Mouse (Mus musculus) stomach, postnatal 0 days (tissue): ENCODE measurements at regions not wholly inside any gene's neighbourhood (a gene's known extent, or its start where the extent isn't known, plus 50 kb on each side); places are given as distances from the start of the nearest gene placed in this dataset.

Experiments used
- ATAC-seq: fragments of 200-750 bp; cut with Nextera tagmentation; 2 replicates; pipeline ENCODE4 v1.8.0; 2017; ENCODE audit not compliant: low FRiP score, low TSS enrichment
- DNase-seq: peaks from one replicate; pipeline ENCODE4 v3.0.0-alpha.2; 2016; ENCODE audit warnings: low spot score
- H3K27ac ChIP-seq: fragments of 300-500 bp; sonication (generic); replicated peaks from 2 replicates; pipeline ENCODE4 v1.5.1; 2014; ENCODE audit warnings: mild to moderate bottlenecking, control low read depth
- H3K27me3 ChIP-seq: fragments of 300-500 bp; sonication (generic); 2 replicates; pipeline ENCODE4 v1.6.1; 2014; ENCODE audit warnings: low read length; ENCODE audit not compliant: control insufficient read depth, insufficient read depth
- H3K36me3 ChIP-seq: fragments of 300-500 bp; sonication (generic); 2 replicates; pipeline ENCODE4 v1.6.1; 2014; ENCODE audit warnings: low read length, mixed read lengths; ENCODE audit not compliant: control insufficient read depth, insufficient read depth
- H3K4me1 ChIP-seq: fragments of 300-500 bp; sonication (generic); replicated peaks from 2 replicates; pipeline ENCODE4 v1.6.1; 2014; ENCODE audit warnings: antibody characterized with exemption; ENCODE audit not compliant: control insufficient read depth, insufficient read depth
- H3K4me2 ChIP-seq: fragments of 300-500 bp; sonication (generic); replicated peaks from 2 replicates; pipeline ENCODE4 v1.6.1; 2014; ENCODE audit warnings: low read depth, mild to moderate bottlenecking, control low read depth, moderate library complexity
- H3K4me3 ChIP-seq: fragments of 300-500 bp; sonication (generic); 2 replicates; pipeline ENCODE4 v1.5.1; 2014; ENCODE audit warnings: low read depth, low read length, control low read depth
- H3K9ac ChIP-seq: fragments of 300-500 bp; sonication (generic); 2 replicates; pipeline ENCODE4 v1.6.1; 2014; ENCODE audit warnings: mild to moderate bottlenecking, low read length, control low read depth, mixed read lengths
- H3K9me3 ChIP-seq: fragments of 300-500 bp; sonication (generic); 2 replicates; pipeline ENCODE4 v1.6.1; 2016; ENCODE audit warnings: low read length; ENCODE audit not compliant: control insufficient read depth
- CTCF ChIP-seq: IDR thresholded peaks from 2 replicates; pipeline ENCODE4 v1.5.1; 2016; ENCODE audit warnings: antibody characterized with exemption, low read depth, mild to moderate bottlenecking, moderate library complexity
- EP300 ChIP-seq: optimal IDR thresholded peaks from 2 replicates; pipeline ENCODE3; 2016; ENCODE audit warnings: antibody characterized with exemption
- WGBS: fragments of 180-500 bp; shearing (Covaris S2); extraction: QIAGEN DNeasy Blood & Tissue Kit; methylation state at CpG from one replicate; pipeline ENCODE4 v1.1.7; 2014; 5-methylcytosine and 5-hydroxymethylcytosine counted together

GRCm38 (mm10) chr11:51911481-51911880 is 54.0 kb upstream of the Jade2 start:
- H3K9ac ChIP-seq: no peak overlapping the region
- no peaks in the 10 kb centered on the region for H3K9me3 ChIP-seq
- H3K4me3 ChIP-seq: no peak overlapping the region
- no peaks in the 10 kb centered on the region for H3K27me3 ChIP-seq
- no peaks in the 10 kb centered on the region for H3K36me3 ChIP-seq
- no peak for ATAC-seq
- no peaks in the 10 kb centered on the region for H3K4me1 ChIP-seq
- WGBS: 46% methylated on average over 3 of the region's 3 CpGs
- DNase-seq: no peak
- H3K27ac ChIP-seq: no peak overlapping the region
- TF ChIP-seq CTCF: no peak
- TF ChIP-seq EP300: no peak
- H3K4me2 ChIP-seq: no peak overlapping the region

DNA sequence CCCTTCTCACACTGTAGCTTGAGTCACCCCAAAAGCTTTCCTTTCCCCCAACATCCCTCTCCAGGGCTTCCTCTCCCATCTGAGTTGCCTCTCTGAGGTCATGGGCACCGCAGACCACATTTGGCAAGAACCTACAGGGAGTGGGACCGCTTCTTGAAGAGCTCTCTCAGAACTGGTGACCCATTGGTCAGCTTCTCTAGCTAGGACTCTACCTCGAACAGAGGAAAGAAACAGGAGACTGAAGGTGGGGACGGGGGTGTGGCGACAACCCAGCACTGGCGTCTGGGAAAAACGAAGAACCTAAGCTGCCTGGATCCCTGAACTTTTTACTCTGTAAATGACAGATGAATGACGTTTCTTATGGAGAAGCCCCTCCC is 51.8 kb upstream of the Cdkn2aipnl start:
- 6% methylated on average over 8 of the region's 8 CpGs for WGBS
- H3K4me2 ChIP-seq: peak overlapping the region; percentile 70
- H3K9ac ChIP-seq: peak overlapping the region; percentile 18; the same call in 1 of the 2 replicates
- H3K27me3 ChIP-seq: no peaks in the 10 kb centered on the region
- H3K4me1 ChIP-seq: no peaks in the 10 kb centered on the region
- H3K27ac ChIP-seq: peak overlapping the region; percentile 95
- TF ChIP-seq EP300 (no peak), CTCF (no peak)
- H3K9me3 ChIP-seq: no peaks in the 10 kb centered on the region
- DNase-seq (no peak), ATAC-seq (peak; percentile 45; the same call in 1 of the 2 replicates)
- peak overlapping the region; percentile 32; the same call in 1 of the 2 replicates for H3K4me3 ChIP-seq
- H3K36me3 ChIP-seq: no peaks in the 10 kb centered on the region

DNA sequence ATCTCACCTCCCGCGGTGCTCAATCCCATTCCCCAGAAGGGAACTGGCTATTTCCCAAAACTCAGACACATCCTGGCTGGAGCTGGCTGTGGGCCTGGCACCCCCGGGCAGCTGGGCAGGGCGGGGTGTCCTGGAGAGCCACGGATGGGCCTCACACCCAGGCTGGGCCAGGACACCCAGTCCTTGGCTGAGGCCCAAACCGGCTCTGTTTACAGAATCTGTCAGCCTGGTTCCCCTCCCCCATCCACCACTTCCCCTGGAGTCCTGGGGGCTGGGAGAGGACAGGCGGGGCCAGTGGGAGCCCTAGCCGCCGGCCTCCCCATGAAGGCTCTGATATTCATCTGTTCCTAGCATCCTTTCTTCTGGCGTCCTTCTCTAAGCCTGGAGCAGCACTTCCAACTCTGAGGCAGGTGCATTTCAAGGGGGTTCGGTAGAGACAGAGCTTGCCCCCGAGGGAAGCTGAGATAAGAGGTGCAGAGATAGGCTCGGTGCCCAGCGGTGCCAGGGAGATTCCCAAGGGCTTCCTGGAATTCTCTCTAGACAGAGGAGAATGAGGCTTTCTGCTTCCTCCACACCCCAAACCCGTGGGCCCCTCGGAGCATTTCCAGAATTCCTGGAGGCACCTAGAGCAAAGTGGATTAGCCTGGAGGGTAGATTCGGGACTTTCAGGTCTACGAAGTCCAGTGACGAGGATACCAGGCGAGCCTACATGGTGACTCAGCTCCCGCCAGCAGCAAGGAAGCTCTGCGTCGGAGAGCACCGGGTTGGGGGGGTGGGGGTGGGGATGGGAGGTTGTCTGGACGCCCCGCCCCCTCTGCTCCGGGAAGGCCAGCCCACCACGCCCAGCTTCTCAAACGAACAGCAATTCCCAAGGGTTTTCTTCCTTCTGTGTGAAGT is 51.2 kb upstream of the Cdkn2aipnl start:
- ATAC-seq: peak; percentile 93
- Histone ChIP-seq H3K27me3 (no peaks in the 10 kb centered on the region), H3K9ac (peak overlapping the region; percentile 61), H3K4me2 (peak overlapping the region; percentile 70), H3K4me1 (no peaks in the 10 kb centered on the region), H3K4me3 (peak overlapping the region; percentile 32), H3K27ac (peak overlapping the region; percentile 95), H3K9me3 (no peaks in the 10 kb centered on the region), H3K36me3 (no peaks in the 10 kb centered on the region)
- peak; percentile 95 for TF ChIP-seq EP300
- no peak; the same call in 1 of the 2 replicates for TF ChIP-seq CTCF
- DNase-seq: peak; percentile 93
- WGBS: 0% methylated on average over 29 of the region's 29 CpGs
